Mouse (Mus musculus) hindbrain, embryonic 16.5 days (tissue): ENCODE measurements around the gene Arsj. TPM values are rescaled to one million over a fixed set of nuclear protein-coding genes. Genes with fewer than 3 reads are reported as not detected.

Experiments used
- ATAC-seq: fragments of 200-750 bp; cut with Nextera tagmentation; 2 replicates; pipeline ENCODE4 v1.8.0; 2017; ENCODE audit warnings: moderate TSS enrichment, moderate library complexity
- H3K27ac ChIP-seq: fragments of 300-500 bp; sonication (generic); 2 replicates; pipeline ENCODE4 v1.5.1; 2014; ENCODE audit warnings: low read depth, mild to moderate bottlenecking, control low read depth, low read length, moderate library complexity
- H3K27me3 ChIP-seq: fragments of 300-500 bp; sonication (generic); replicated peaks from 2 replicates; pipeline ENCODE4 v1.6.1; 2014; ENCODE audit warnings: low read length; ENCODE audit not compliant: control insufficient read depth, insufficient read depth
- H3K36me3 ChIP-seq: fragments of 300-500 bp; sonication (generic); 2 replicates; pipeline ENCODE4 v1.6.1; 2014; ENCODE audit warnings: mild to moderate bottlenecking, low read length, moderate library complexity, mixed read lengths; ENCODE audit not compliant: control insufficient read depth, insufficient read depth
- H3K4me1 ChIP-seq: fragments of 300-500 bp; sonication (generic); 2 replicates; pipeline ENCODE4 v1.6.1; 2014; ENCODE audit warnings: low read depth, low read length; ENCODE audit not compliant: control insufficient read depth, insufficient read depth
- H3K4me2 ChIP-seq: fragments of 300-500 bp; sonication (generic); 2 replicates; pipeline ENCODE4 v1.6.1; 2014; ENCODE audit warnings: mild to moderate bottlenecking, low read length, control low read depth, moderate library complexity
- H3K4me3 ChIP-seq: fragments of 300-500 bp; sonication (generic); 2 replicates; pipeline ENCODE4 v1.5.1; 2014; ENCODE audit warnings: mild to moderate bottlenecking, low read length, control low read depth, moderate library complexity
- H3K9ac ChIP-seq: fragments of 300-500 bp; sonication (generic); 2 replicates; pipeline ENCODE4 v1.6.1; 2014; ENCODE audit warnings: low read depth, mild to moderate bottlenecking, control low read depth, low read length, moderate library complexity
- H3K9me3 ChIP-seq: fragments of 300-500 bp; sonication (generic); 2 replicates; pipeline ENCODE4 v1.6.1; 2014; ENCODE audit warnings: mild to moderate bottlenecking, low read length, moderate library complexity; ENCODE audit not compliant: control insufficient read depth
- WGBS: fragments of 180-500 bp; shearing (Covaris S2); extraction: QIAGEN DNeasy Blood & Tissue Kit; methylation state at CpG from one replicate; pipeline ENCODE4 v1.1.7; 2014; 5-methylcytosine and 5-hydroxymethylcytosine counted together
- polyA plus RNA-seq: library from polyadenylated mRNA; unstranded; fragments of >200 nt; fragmentation: Nextera tagmentation; extraction: Ambion mirVana; gene quantifications from 2 replicates; pipeline ENCODE4 v1.2.1, GENCODE M21; 2015

Arsj gene
- polyA plus RNA-seq, 1 experiment from 2014 or later: 0.53 TPM

GRCm38 (mm10) chr3:126397451-126397850 lies 34.0 kb downstream of the Arsj start:
- Histone ChIP-seq H3K27ac (no peak overlapping the region), H3K9me3 (no peaks in the 10 kb centered on the region), H3K27me3 (no peaks in the 10 kb centered on the region), H3K4me1 (no peaks in the 10 kb centered on the region), H3K9ac (no peak overlapping the region), H3K4me3 (no peak overlapping the region), H3K36me3 (no peaks in the 10 kb centered on the region), H3K4me2 (no peak overlapping the region)
- peak; percentile 64; the same call in 1 of the 2 replicates for ATAC-seq
- 77% methylated on average over 2 of the region's 2 CpGs for WGBS

DNA sequence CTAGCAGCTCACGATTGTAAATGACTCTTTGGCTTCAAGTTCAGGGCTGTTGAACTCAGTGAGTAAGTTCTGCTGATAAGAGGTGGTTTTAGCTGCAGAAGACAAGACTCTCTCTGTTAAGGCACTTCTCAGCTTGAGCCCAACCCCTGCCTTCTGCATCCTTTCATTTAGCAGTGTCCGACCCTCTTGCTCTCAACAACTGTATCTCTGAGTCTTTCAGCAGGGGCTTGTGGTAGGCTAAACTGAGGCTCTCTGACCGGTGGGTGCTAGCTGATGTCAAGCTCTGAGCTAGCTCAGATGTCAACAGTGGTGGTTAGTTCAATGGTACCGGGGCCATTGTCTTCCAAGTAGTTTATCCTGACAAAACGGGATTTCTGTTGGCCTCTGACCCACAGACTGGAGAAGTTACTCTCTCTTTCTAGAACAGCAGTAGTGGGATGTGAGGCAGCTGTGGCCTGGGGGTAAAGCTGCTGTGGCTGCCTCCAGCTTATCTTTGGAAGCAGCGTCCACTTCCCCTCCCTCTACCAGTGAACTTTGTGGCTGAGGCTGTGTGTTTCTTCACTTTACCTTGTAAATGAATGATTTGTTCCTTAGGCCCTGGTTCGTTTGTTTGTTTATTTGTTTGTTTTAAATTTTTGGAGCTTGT lies 34.6 kb downstream of the Arsj start:
- Histone ChIP-seq H3K4me1 (no peaks in the 10 kb centered on the region), H3K4me3 (no peak overlapping the region), H3K27ac (no peak overlapping the region), H3K27me3 (no peaks in the 10 kb centered on the region), H3K9me3 (no peaks in the 10 kb centered on the region), H3K9ac (no peak overlapping the region), H3K4me2 (no peak overlapping the region), H3K36me3 (no peaks in the 10 kb centered on the region)
- no peak for ATAC-seq
- WGBS: 77% methylated on average over 7 of the region's 7 CpGs

DNA sequence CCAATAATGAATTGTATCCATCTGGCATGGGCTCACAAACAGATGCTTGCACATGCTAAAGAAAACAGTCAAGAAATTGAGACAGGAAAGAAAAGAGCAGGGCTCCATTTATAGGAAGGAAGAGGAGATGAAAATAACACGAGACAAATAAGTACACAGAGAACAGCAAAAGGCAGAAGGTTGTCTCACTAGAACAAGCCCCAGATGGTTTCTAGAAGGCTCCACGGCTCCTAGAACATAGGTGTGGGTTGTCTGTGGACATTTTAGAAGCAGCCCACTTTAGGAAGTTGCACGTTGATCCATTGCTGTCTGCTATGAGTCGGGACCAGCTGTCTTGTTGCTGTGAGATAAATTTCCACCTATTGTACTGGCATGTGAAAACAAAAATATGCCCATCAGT lies 37.2 kb downstream of the Arsj start:
- Histone ChIP-seq H3K4me1 (no peaks in the 10 kb centered on the region), H3K27ac (no peak overlapping the region), H3K36me3 (no peaks in the 10 kb centered on the region), H3K9ac (no peak overlapping the region), H3K27me3 (no peaks in the 10 kb centered on the region), H3K9me3 (no peaks in the 10 kb centered on the region), H3K4me2 (no peak overlapping the region), H3K4me3 (no peak overlapping the region)
- no peak for ATAC-seq
- WGBS: 80% methylated on average over 4 of the region's 4 CpGs

GRCm38 (mm10) chr3:126402836-126403235 lies 39.4 kb downstream of the Arsj start:
- peak; percentile 54; the same call in 1 of the 2 replicates for ATAC-seq
- no peak overlapping the region for H3K27ac ChIP-seq
- no peak overlapping the region for H3K9ac ChIP-seq
- H3K4me1 ChIP-seq: no peaks in the 10 kb centered on the region
- 21% methylated on average over 3 of the region's 3 CpGs for WGBS
- no peaks in the 10 kb centered on the region for H3K27me3 ChIP-seq
- H3K9me3 ChIP-seq: no peaks in the 10 kb centered on the region
- H3K4me2 ChIP-seq: no peak overlapping the region
- H3K36me3 ChIP-seq: no peaks in the 10 kb centered on the region
- H3K4me3 ChIP-seq: no peak overlapping the region

DNA sequence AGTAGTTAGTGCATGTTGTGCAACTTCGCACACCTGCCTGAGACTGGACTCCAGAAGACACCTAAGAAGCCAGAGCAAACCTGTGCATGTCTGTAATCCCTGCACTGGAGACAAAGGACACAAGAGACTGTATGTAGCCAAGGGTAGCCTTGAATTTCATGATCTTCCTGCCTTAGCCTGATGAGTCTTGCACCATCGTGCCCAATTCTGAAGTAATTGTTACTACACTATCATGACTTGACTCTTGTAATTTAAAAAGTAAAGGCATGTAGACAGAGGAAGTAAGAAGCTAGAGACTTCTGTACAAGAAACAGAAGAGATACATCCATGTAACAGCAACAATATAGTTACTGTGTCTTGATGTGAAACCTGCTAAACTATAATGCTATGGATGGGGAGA lies 40.7 kb downstream of the Arsj start:
- Histone ChIP-seq H3K27me3 (no peaks in the 10 kb centered on the region), H3K4me2 (no peak overlapping the region), H3K9ac (no peak overlapping the region), H3K36me3 (no peaks in the 10 kb centered on the region), H3K4me1 (no peaks in the 10 kb centered on the region), H3K4me3 (no peak overlapping the region), H3K9me3 (no peaks in the 10 kb centered on the region), H3K27ac (no peak overlapping the region)
- 86% methylated on average over 2 of the region's 2 CpGs for WGBS
- ATAC-seq: no peak

- ATAC-seq: no peak
- no peaks in the 10 kb centered on the region for H3K9me3 ChIP-seq
- H3K27ac ChIP-seq: no peak overlapping the region
- no peaks in the 10 kb centered on the region for H3K36me3 ChIP-seq
- H3K4me1 ChIP-seq: no peaks in the 10 kb centered on the region
- no peak overlapping the region for H3K4me2 ChIP-seq
- no peaks in the 10 kb centered on the region for H3K27me3 ChIP-seq
- WGBS: 87% methylated on average over 3 of the region's 3 CpGs
- no peak overlapping the region for H3K4me3 ChIP-seq
- no peak overlapping the region for H3K9ac ChIP-seq
Observed at GRCm38 (mm10) chr3:126430524-126431064, 67.1 kb downstream of the Arsj start.

- no peak overlapping the region for H3K27ac ChIP-seq
- no peak overlapping the region for H3K9ac ChIP-seq
- WGBS: 78% methylated on average over 6 of the region's 6 CpGs
- ATAC-seq: no peak
- no peaks in the 10 kb centered on the region for H3K4me1 ChIP-seq
- H3K4me3 ChIP-seq: no peak overlapping the region
- no peaks in the 10 kb centered on the region for H3K36me3 ChIP-seq
- H3K4me2 ChIP-seq: no peak overlapping the region
- no peaks in the 10 kb centered on the region for H3K27me3 ChIP-seq
- H3K9me3 ChIP-seq: no peaks in the 10 kb centered on the region
Observed at GRCm38 (mm10) chr3:126439331-126439730, 75.8 kb downstream of the Arsj start.

DNA sequence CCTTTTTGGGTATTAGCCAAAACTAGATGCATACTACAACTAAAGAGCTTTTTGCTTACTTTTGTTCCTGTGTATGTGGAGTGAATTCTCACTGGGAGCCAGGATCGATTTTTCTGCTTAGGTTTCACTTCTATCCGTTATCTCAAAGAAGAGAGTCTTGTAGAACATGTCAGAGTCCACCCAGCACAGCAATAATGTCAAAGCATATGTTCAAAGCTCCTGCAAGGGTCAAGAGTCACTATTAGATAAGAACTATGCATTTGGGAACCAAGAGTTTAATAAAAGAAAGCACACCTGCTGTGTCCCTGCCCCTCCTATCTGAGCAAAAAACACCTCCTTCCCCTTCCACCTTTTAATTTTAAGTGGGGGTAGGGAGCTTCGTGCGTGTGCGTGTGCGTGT lies 85.6 kb downstream of the Arsj start:
- no peak overlapping the region for H3K9ac ChIP-seq
- no peaks in the 10 kb centered on the region for H3K4me1 ChIP-seq
- H3K27me3 ChIP-seq: no peaks in the 10 kb centered on the region
- no peak overlapping the region for H3K4me3 ChIP-seq
- no peak overlapping the region for H3K4me2 ChIP-seq
- no peak overlapping the region for H3K27ac ChIP-seq
- WGBS: 55% methylated on average over 6 of the region's 6 CpGs
- no peak for ATAC-seq
- no peaks in the 10 kb centered on the region for H3K9me3 ChIP-seq
- H3K36me3 ChIP-seq: no peaks in the 10 kb centered on the region

DNA sequence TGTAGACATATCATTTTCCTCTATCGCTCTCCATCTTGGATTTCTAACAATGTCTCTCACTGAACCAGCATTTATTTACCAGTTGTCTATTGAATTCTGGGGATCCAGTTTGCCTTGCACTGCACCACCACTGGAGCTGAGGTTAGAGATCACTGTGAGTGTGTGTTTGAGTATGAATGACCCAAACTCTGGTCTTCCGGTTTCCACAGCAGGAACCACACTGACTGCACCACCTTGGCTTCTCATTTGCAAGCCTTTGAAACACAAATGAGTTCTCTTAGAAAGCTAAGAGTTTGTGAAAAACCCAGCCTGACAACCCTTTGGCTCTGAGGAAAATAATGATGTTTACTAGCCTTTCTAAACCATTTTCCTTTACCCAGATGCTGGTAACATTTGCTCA lies 86.0 kb downstream of the Arsj start:
- no peaks in the 10 kb centered on the region for H3K9me3 ChIP-seq
- no peak overlapping the region for H3K4me3 ChIP-seq
- no peak overlapping the region for H3K27ac ChIP-seq
- H3K4me1 ChIP-seq: no peaks in the 10 kb centered on the region
- H3K9ac ChIP-seq: no peak overlapping the region
- ATAC-seq: no peak
- no peak overlapping the region for H3K4me2 ChIP-seq
- WGBS: 38% methylated on average over 2 of the region's 2 CpGs
- no peaks in the 10 kb centered on the region for H3K36me3 ChIP-seq
- no peaks in the 10 kb centered on the region for H3K27me3 ChIP-seq
